Mouse (Mus musculus): ENCODE data around the gene Olfr551. TPM values are rescaled to one million over a fixed set of nuclear protein-coding genes. Genes with fewer than 3 reads are reported as not detected.
A peak's percentile ranks its signal among the peaks of the same experiment; 100 is the strongest.
"Not testable (repeated sequence)": the region's sequence is repeated elsewhere in the genome, so short reads cannot be mapped to it uniquely, and the experiment has no call there.

The Olfr551 gene
- not detected in 2 replicates for polyA plus RNA-seq (2015; fragmentation: Nextera tagmentation; extraction: Ambion mirVana)

DNA sequence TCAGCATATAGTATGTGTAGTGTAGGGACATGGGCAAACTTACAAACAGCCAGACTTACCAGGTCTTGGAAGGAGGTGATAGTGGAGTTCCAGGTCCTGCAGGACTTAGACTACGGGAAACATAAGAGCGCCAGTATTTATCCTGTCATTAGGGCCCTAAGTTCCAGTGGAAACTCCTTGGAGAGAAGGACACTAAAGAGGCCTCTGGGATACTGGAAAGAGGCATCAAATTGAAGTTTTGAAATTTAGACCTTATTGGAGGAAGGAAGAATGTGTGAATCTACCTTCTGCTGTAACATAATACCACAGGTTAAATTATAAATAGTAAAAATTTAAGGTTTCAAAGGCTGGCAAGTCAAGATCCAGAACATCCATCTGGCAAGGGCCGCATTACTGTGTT lies at the start of gene Olfr551:
Olfr551 (minus strand) TSS at position 101 of the 400 bp plus-strand sequence.
- no peak within 1 kb of the TSS for H3K27ac ChIP-seq
- H3K4me1 ChIP-seq (replicated peaks): no peaks in the 10 kb centered on the region
- WGBS: 93% methylated on average over 3 of the region's 3 CpGs
- H3K9ac ChIP-seq: no peak within 1 kb of the TSS
- H3K4me3 ChIP-seq (replicated peaks): no peak within 1 kb of the TSS
- no peak for ATAC-seq
- no peaks in the 10 kb centered on the region for H3K9me3 ChIP-seq
- no peaks in the 10 kb centered on the region for H3K36me3 ChIP-seq
- H3K27me3 ChIP-seq (replicated peaks): no peaks in the 10 kb centered on the region
- no peak within 1 kb of the TSS for H3K4me2 ChIP-seq (replicated peaks)

DNA sequence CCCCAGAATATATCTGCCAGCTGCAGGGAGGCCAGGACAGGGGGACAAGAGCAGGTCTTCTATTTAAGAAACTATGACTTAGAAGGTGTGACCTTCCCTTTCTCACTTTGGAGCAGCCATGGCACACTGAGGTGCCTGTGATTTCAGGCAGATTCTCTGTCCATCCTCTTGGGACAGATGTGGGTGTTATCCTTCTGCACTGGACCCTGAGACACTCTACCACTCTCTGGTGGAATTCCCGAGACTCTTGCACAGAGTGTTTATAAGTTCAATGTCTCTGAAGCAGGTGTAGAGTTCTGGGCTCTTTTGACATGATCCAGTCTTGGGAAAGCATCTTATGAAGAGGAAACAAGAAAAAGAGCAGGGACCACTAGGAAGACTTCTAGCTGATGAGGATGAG lies 46.4 kb upstream of the Olfr551 start, which contains the start of gene Olfr554:
Olfr554 (plus strand) TSS at position 301 of the 400 bp plus-strand sequence.
- Histone ChIP-seq H3K4me2 (replicated peaks) (no peak within 1 kb of the TSS), H3K27me3 (replicated peaks) (no peaks in the 10 kb centered on the region), H3K4me3 (replicated peaks) (no peak within 1 kb of the TSS), H3K36me3 (no peaks in the 10 kb centered on the region), H3K9ac (no peak within 1 kb of the TSS), H3K4me1 (replicated peaks) (no peaks in the 10 kb centered on the region), H3K9me3 (no peaks in the 10 kb centered on the region), H3K27ac (no peak within 1 kb of the TSS)
- ATAC-seq: no peak
- 71% methylated on average over 1 of the region's 1 CpGs for WGBS

GRCm38 (mm10) chr7:102636665-102637064 lies 45.0 kb upstream of the Olfr551 start:
- Histone ChIP-seq H3K9ac (no peak overlapping the region), H3K4me3 (replicated peaks) (no peak overlapping the region), H3K27me3 (replicated peaks) (no peaks in the 10 kb centered on the region), H3K4me1 (replicated peaks) (no peaks in the 10 kb centered on the region), H3K27ac (no peak overlapping the region), H3K4me2 (replicated peaks) (no peak overlapping the region), H3K36me3 (no peaks in the 10 kb centered on the region), H3K9me3 (no peaks in the 10 kb centered on the region)
- no peak for ATAC-seq
- 33% methylated on average over 3 of the region's 3 CpGs for WGBS

DNA sequence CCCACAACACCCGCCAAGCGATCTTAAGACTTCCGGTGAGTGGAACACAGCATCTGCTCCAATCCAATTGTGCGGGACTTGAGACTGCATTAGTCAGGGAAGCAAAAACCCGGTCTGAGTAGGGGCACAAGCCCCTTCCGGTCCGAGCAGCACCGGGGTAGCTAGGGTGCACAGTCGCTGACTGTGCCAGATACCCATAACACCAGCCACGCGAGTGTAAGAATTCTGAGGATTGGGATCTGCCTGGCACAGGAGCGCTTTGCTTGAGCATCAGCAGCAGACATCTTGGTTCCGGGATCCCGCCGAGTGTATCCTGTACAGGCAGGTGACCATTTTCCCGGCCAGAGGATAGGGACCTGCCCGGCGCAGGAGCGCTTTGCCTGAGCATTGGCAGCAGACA lies 28.7 kb upstream of the Olfr551 start:
- H3K27ac ChIP-seq; H3K9me3 ChIP-seq; H3K36me3 ChIP-seq; ATAC-seq; H3K4me1 ChIP-seq (replicated peaks); H3K4me3 ChIP-seq (replicated peaks); H3K27me3 ChIP-seq (replicated peaks); H3K9ac ChIP-seq; H3K4me2 ChIP-seq (replicated peaks): not testable (repeated sequence)
- 83% methylated on average over 19 of the region's 19 CpGs for WGBS

DNA sequence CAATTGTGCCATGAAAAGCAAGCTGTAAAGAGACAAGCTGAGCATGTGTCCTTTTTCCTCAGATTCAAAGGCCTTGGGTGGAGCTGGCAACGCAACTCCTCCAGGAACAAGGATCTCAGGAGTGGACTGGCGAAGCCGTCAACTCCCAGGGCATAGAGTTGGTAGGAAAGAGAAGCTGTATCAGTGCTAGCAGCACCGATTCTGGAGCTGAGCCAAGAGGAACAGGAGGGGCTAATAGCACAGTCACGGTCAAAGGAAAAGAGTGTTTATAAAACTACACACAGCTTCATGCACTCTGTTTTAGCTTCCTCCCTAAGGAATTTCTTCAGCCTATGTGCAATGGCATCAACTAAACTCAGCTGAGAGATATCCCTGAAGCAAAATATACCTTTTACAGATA lies 27.9 kb upstream of the Olfr551 start:
- no peaks in the 10 kb centered on the region for H3K27me3 ChIP-seq (replicated peaks)
- no peaks in the 10 kb centered on the region for H3K36me3 ChIP-seq
- H3K4me3 ChIP-seq (replicated peaks): no peak overlapping the region
- H3K9me3 ChIP-seq: no peaks in the 10 kb centered on the region
- no peak overlapping the region for H3K9ac ChIP-seq
- 49% methylated on average over 5 of the region's 5 CpGs for WGBS
- H3K4me1 ChIP-seq (replicated peaks): no peaks in the 10 kb centered on the region
- no peak overlapping the region for H3K4me2 ChIP-seq (replicated peaks)
- H3K27ac ChIP-seq: no peak overlapping the region
- peak; percentile 43; the same call in 1 of the 2 replicates for ATAC-seq

DNA sequence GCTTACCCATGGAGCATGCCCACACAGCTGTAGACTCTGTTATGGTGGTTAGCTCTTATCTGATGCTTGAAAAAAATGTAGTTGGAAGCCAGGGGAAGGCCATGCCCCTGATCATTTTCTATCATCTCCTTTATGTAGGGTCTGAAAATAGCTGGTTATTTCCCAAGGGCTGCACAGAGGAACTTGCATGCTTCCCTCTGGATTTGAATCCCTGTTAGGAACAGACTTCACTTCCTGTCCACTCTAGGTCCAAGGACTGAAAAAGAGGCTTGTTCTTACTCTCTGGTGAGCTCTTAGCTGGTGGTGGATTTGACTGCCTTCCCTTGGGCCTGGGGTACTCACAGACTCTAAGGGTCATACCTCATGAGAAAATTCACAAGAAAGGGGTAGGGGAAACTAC lies 26.4 kb upstream of the Olfr551 start, which contains the start of gene Olfr553:
Olfr553 (minus strand) TSS at position 101 of the 400 bp plus-strand sequence.
- Histone ChIP-seq H3K4me2 (replicated peaks) (no peak within 1 kb of the TSS), H3K4me1 (replicated peaks) (no peaks in the 10 kb centered on the region), H3K36me3 (no peaks in the 10 kb centered on the region), H3K9me3 (no peaks in the 10 kb centered on the region), H3K27ac (no peak within 1 kb of the TSS), H3K4me3 (replicated peaks) (no peak within 1 kb of the TSS), H3K9ac (no peak within 1 kb of the TSS), H3K27me3 (replicated peaks) (no peaks in the 10 kb centered on the region)
- no peak for ATAC-seq

DNA sequence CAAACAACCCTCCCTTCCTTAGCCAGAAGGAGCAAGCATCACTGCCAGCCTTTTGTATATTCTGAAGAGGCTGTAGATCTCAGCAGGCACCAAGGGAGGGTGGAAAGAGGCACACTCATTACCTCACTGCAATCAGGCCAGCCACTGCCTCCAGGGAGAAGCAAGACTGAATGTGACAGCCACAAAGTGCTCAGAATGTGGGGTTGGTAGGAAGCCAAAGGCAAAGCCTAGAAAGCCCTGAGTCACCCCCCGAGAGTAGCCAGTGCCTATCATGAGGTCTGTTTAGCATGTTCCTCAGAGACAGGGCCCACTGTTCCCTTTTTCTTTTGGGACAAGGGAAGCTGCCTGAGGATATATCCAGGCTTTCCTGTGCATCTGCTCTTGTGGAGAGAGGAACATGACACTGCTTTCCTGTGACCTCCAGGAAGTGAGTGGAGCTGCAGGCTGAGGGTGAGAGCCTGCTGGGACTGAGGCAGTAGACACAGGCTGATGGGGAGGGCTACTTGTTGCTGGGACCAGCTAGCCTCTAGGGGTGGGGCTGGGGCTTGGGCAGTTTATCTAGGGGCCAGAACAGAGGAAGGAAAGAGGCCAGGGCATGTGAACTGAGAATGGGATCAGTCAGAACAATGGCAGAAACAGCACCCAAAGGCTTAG lies 5.8 kb upstream of the Olfr551 start, which contains the start of gene Olfr552:
Olfr552 (plus strand) TSS at position 393 of the 654 bp plus-strand sequence.
- no peaks in the 10 kb centered on the region for H3K36me3 ChIP-seq
- no peak for ATAC-seq
- no peaks in the 10 kb centered on the region for H3K27me3 ChIP-seq (replicated peaks)
- no peak within 1 kb of the TSS for H3K9ac ChIP-seq
- H3K27ac ChIP-seq: no peak within 1 kb of the TSS
- no peaks in the 10 kb centered on the region for H3K4me1 ChIP-seq (replicated peaks)
- H3K9me3 ChIP-seq: no peaks in the 10 kb centered on the region
- H3K4me3 ChIP-seq (replicated peaks): no peak within 1 kb of the TSS
- no peak within 1 kb of the TSS for H3K4me2 ChIP-seq (replicated peaks)
- WGBS: 83% methylated on average over 1 of the region's 1 CpGs

DNA sequence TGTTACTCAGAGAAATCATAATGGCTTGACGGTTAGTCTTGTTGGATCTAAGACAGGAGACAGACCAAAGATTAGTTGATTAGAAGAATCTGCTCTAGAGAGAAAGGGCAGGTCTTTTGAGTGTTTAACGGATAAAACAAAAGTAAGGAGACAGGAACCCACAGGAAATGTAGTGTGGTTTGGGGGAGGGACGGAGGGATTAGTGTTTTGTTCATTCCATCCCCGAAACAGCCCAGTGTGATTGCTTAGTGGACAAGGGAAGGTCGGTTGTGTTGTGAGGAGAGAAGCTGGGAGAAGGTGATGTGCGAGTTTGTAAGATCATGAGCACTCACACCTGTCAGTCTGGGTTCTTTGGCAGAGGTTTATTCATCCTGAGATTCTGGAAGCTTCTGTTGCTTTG lies 15.7 kb downstream of the Olfr551 start:
- Histone ChIP-seq H3K4me3 (replicated peaks) (no peak overlapping the region), H3K9ac (no peak overlapping the region), H3K36me3 (no peaks in the 10 kb centered on the region), H3K27me3 (replicated peaks) (no peaks in the 10 kb centered on the region), H3K4me1 (replicated peaks) (no peaks in the 10 kb centered on the region), H3K27ac (no peak overlapping the region), H3K9me3 (no peaks in the 10 kb centered on the region), H3K4me2 (replicated peaks) (no peak overlapping the region)
- ATAC-seq: no peak
- 66% methylated on average over 6 of the region's 6 CpGs for WGBS

- Histone ChIP-seq H3K4me1 (replicated peaks) (no peaks in the 10 kb centered on the region), H3K4me2 (replicated peaks) (no peak overlapping the region), H3K4me3 (replicated peaks) (no peak overlapping the region), H3K27me3 (replicated peaks) (no peaks in the 10 kb centered on the region), H3K27ac (no peak overlapping the region), H3K36me3 (no peaks in the 10 kb centered on the region), H3K9me3 (no peaks in the 10 kb centered on the region), H3K9ac (no peak overlapping the region)
- ATAC-seq: no peak
- WGBS: 72% methylated on average over 3 of the region's 3 CpGs
Observed at GRCm38 (mm10) chr7:102573174-102573830, 18.4 kb downstream of the Olfr551 start.

DNA sequence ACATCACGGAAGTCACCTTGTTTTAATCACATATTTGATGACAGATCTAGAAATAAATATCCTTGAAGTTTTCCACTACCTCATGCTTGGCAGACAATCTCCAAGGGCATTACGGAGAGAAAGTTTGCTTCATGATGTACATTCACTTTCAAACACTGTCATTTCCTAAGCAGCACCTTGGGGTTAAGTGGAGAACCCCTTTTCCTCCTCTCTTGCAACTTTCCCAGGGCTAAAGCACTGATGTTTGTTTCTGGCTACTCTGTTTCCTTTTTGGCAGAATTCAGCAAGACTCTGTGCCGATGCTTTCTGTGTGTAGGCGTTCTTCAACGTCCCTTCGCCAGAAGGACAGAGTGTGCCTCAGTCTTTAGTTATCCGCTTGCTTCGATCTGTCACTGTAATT lies 20.5 kb downstream of the Olfr551 start, which contains the start of gene Olfr550:
Olfr550 (plus strand) TSS at position 301 of the 400 bp plus-strand sequence.
- Histone ChIP-seq H3K9me3 (no peaks in the 10 kb centered on the region), H3K27ac (no peak within 1 kb of the TSS), H3K27me3 (replicated peaks) (no peaks in the 10 kb centered on the region), H3K4me3 (replicated peaks) (no peak within 1 kb of the TSS), H3K4me2 (replicated peaks) (no peak within 1 kb of the TSS), H3K9ac (no peak within 1 kb of the TSS), H3K4me1 (replicated peaks) (no peaks in the 10 kb centered on the region), H3K36me3 (no peaks in the 10 kb centered on the region)
- no peak for ATAC-seq
- 89% methylated on average over 8 of the region's 8 CpGs for WGBS

DNA sequence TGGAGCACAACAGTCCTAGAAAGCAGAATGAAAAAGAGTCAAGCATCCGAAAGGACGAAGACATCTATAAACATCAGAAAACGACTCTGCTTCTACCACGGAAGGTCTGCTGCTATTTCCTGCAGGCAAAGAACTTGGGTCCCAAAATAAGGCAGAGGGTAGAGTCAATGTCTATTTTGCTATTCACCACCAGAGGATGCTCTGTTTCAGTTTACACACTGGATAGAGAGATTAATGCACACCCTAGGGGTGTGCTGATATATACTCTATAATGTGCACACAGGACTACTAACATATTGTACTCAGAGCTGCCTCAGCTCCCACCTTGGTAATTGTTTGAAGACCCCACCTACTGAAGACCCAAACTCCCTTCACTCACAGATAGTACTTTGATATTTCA lies 25.5 kb downstream of the Olfr551 start:
- Histone ChIP-seq H3K27me3 (replicated peaks) (no peaks in the 10 kb centered on the region), H3K4me3 (replicated peaks) (no peak overlapping the region), H3K27ac (no peak overlapping the region), H3K36me3 (no peaks in the 10 kb centered on the region), H3K9me3 (no peaks in the 10 kb centered on the region), H3K9ac (no peak overlapping the region), H3K4me2 (replicated peaks) (no peak overlapping the region), H3K4me1 (replicated peaks) (no peaks in the 10 kb centered on the region)
- ATAC-seq: no peak
- 81% methylated on average over 4 of the region's 4 CpGs for WGBS

DNA sequence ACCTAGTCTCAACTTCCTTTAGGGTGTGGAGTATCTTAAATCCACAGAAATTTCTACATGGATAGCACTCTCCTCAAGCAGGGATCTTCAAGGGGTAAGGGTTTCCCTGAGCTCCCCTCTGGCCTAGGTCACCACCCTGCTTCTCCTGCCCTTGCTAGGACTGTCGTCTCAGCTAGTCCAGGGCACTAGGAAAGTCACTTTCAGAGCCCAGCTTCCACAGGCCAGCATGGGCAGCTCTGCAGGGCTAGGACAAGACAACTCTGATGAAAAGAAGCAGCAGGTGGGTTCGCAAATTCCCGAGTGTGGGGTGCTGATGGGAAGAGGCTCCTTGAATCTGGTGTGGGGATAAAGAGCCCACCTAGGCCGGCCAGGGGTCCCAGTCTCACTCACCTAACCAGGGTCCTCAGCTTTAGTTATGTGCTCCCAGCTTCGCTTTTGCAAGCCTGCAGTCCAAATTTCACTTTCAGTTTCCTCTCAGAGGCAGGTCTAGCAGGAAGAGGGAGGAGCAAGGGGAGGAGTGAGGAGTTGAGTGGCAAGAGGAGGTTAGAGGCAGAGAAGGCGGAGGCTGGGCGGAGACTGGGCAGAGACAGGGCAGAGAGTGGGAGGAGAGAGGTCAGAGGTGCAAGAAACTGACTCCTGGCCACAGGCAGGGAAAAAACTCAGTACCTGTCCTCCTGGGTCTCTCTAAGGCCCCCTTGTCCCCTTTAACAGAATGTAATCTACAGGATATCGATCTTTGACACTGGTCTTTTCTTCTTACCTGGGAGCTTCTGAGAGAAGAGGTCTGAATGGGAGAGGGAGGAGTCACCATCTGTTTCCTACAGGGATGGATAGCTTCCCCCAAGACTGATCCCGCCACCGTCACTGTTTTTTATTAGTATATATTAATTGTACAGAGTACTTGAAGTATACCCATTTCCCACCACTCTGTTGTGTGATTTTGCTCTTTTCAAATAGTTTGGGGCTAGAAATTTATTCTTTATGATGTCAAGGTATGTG lies 26.4 kb downstream of the Olfr551 start, which contains the start of gene Trim21:
Trim21 (minus strand) TSS at position 488 of the 999 bp plus-strand sequence.
- peak; percentile 100 for ATAC-seq
- Histone ChIP-seq H3K36me3 (peaks cover 3% of the 10 kb centered on the region; the same call in 1 of the 2 replicates), H3K4me1 (replicated peaks) (no peaks in the 10 kb centered on the region), H3K9me3 (no peaks in the 10 kb centered on the region), H3K27ac (no peak within 1 kb of the TSS), H3K27me3 (replicated peaks) (no peaks in the 10 kb centered on the region), H3K9ac (peak within 1 kb of the TSS; percentile 57), H3K4me3 (replicated peaks) (peak within 1 kb of the TSS; percentile 60), H3K4me2 (replicated peaks) (peak within 1 kb of the TSS; percentile 69)
- 14% methylated on average over 10 of the region's 10 CpGs for WGBS
